Mouse (Mus musculus): Measurements from ENCODE around the gene Xaf1.

DNA sequence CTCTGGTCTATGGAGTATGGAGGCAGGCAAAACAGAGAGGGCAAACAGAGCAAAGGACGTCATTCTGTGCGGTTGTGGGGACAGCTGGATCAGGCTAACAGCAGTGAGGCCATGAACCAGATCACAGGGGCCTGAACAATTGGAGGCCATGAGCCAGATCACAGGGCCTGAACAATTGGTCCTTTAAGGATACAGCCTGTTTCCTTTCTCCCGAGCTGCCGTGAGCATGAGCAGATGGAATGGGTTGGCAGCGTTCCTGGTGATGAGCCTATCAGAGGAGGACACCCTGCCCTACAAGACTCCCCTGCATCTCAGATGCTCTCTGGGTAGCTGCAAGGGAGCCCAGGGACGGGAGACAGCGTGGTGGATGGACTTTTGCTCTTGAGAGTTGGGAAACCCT, 801 bp downstream of the Xaf1 start:
- TF ChIP-seq CTCF (IDR thresholded peaks at IDR 0.05; ENCODE audit: borderline replicate concordance, control insufficient read depth, extremely low read depth, insufficient read depth, low read length, poor library complexity) (no peak), POLR2A (IDR thresholded peaks at IDR 0.05; ENCODE audit: control insufficient read depth, extremely low read depth, insufficient read depth, low read length, poor library complexity) (no peak)
